21 mouse cellular contexts compared by ENCODE assay signal in genomic region chr3:95863578-95863977, GRCm38 (mm10). TPM values are rescaled to one million over a fixed set of nuclear protein-coding genes. Genes with fewer than 3 reads are reported as not detected.
A peak's percentile ranks its signal among the peaks of the same experiment; 100 is the strongest.
DNase-seq lines count a peak whose midpoint lies in the region; ATAC-seq and TF ChIP-seq lines count a peak whose summit lies in the region.
"Had no signal": no experiment of that assay in that cellular context is flagged by ENCODE, and none has a peak within 500 bp of the region (broad histone marks: within the 10 kb centered on the region; RNA-seq: fewer than 3 reads in every experiment).

No protein-coding gene starts in this region.

- TF ChIP-seq EP300 in ES-Bruce4 (IDR thresholded peaks at IDR 0.05; ENCODE audit: insufficient read depth, low read depth, low read length): no peak

- ATAC-seq in granulocyte monocyte progenitor cell, adult 5-6 weeks (replicated peaks; ENCODE audit: poor library complexity, severe bottlenecking): no peak
- ATAC-seq: forebrain, embryonic 14.5 days; forebrain, embryonic 16.5 days; Patski had no signal

- peak; percentile 37 for TF ChIP-seq POLR2A in ES-Bruce4 (IDR thresholded peaks at IDR 0.05; ENCODE audit: insufficient read depth, low read length)

- H3K36me3 ChIP-seq in E14TG2a.4 (ENCODE audit: insufficient read depth, low read length) (peaks cover 25% of the 10 kb centered on the region), ES-Bruce4 (ENCODE audit: control insufficient read depth, insufficient read depth, low read length, poor library complexity, severe bottlenecking) (no peaks in the 10 kb centered on the region)

- peak overlapping the region; percentile 25; the same call in 1 of the 2 replicates for H3K9ac ChIP-seq in ES-Bruce4 (ENCODE audit: low read depth, poor library complexity, severe bottlenecking)
- H3K9ac ChIP-seq: embryonic facial prominence, embryonic 12.5 days had no signal

- H3K27me3 ChIP-seq in E14TG2a.4 (ENCODE audit: insufficient read depth, low read length) (no peaks in the 10 kb centered on the region), ES-Bruce4 (ENCODE audit: control insufficient read depth, insufficient read depth, low read length, poor library complexity, severe bottlenecking) (no peaks in the 10 kb centered on the region)
- H3K27me3 ChIP-seq: embryonic facial prominence, embryonic 12.5 days; Patski had no signal

- DNase-seq in heart, adult 11 months: peak; percentile 93
- DNase-seq in heart, adult 8-10 months (ENCODE audit: low spot score): no peak
- peak; percentile 47 for DNase-seq in R1 (ENCODE audit: low read depth, low spot score)
- DNase-seq in cerebellum, postnatal 14 days: no peak
- DNase-seq: adrenal gland, adult 2 months; adrenal gland, postnatal 10 days; adrenal gland, postnatal 25 days; cerebellum, adult 11 months; cerebellum, adult 18-20 months; cerebellum, adult 8-10 months; cerebellum, adult 9-11 months; cerebellum, postnatal 25 days had no signal

- H3K4me3 ChIP-seq in E14TG2a.4 (replicated peaks; ENCODE audit: low read length) (0 out of 2 replicates have a peak overlapping the region, but pooled peaks have one; percentile 1), ES-Bruce4 (ENCODE audit: low read depth, low read length) (peak overlapping the region; percentile 49)
- H3K4me3 ChIP-seq: embryonic facial prominence, embryonic 10.5 days; embryonic facial prominence, embryonic 12.5 days had no signal

- H3K27ac ChIP-seq in ES-Bruce4 (ENCODE audit: insufficient read depth, low read length): peak overlapping the region; percentile 75
- H3K27ac ChIP-seq: embryonic facial prominence, embryonic 10.5 days; embryonic facial prominence, embryonic 12.5 days had no signal

- H3K9me3 ChIP-seq in E14TG2a.4 (ENCODE audit: low read length) (no peaks in the 10 kb centered on the region), ES-Bruce4 (replicated peaks; ENCODE audit: control insufficient read depth, insufficient read depth, low read length, poor library complexity, severe bottlenecking) (no peaks in the 10 kb centered on the region)
- H3K9me3 ChIP-seq: embryonic facial prominence, embryonic 10.5 days; embryonic facial prominence, embryonic 12.5 days; G1E had no signal

- H3K4me1 ChIP-seq in E14TG2a.4 (replicated peaks; ENCODE audit: low read depth, low read length) (peaks cover 65% of the 10 kb centered on the region), ES-Bruce4 (ENCODE audit: control insufficient read depth, insufficient read depth, low read length) (peaks cover 4% of the 10 kb centered on the region)
- H3K4me1 ChIP-seq: embryonic facial prominence, embryonic 10.5 days; embryonic facial prominence, embryonic 12.5 days had no signal

- TF ChIP-seq CTCF in E14TG2a.4 (conservative IDR thresholded peaks at IDR 0.05; ENCODE audit: low read length): no peak
- no peak for TF ChIP-seq CTCF in ES-Bruce4 (IDR thresholded peaks at IDR 0.05; ENCODE audit: low read depth, low read length)

RNA-seq across cellular contexts. Expression of gene Mrps21, which starts 7.7 kb away (rescaled TPM):
- total RNA-seq in heart, adult 8-10 months (2022): 100 to 1,000 TPM; 312 to 354 (median 350) TPM
- polyA plus RNA-seq in ES-Bruce4 (2011; ENCODE audit: insufficient read depth, insufficient read length, low read depth, missing spikeins): 142 and 163 TPM in 2 replicates
- total RNA-seq in granulocyte monocyte progenitor cell, adult 5-6 weeks (2014; fragmentation: Nextera tagmentation): 186 and 187 TPM in 2 replicates
- 342 and 431 TPM in 2 replicates for total RNA-seq in granulocyte monocyte progenitor cell, adult 5-6 weeks (2017)

RNA-seq across cellular contexts. Expression of gene Prpf3, which starts 7.9 kb away (rescaled TPM):
- total RNA-seq in heart, adult 8-10 months (2022): 10 to 100 TPM; 13.9 to 22.5 (median 21.3) TPM
- polyA plus RNA-seq in ES-Bruce4 (2011; ENCODE audit: insufficient read depth, insufficient read length, low read depth, missing spikeins): 92.4 and 100 TPM in 2 replicates
- 49.6 and 60.8 TPM in 2 replicates for total RNA-seq in granulocyte monocyte progenitor cell, adult 5-6 weeks (2014; fragmentation: Nextera tagmentation)
- total RNA-seq in granulocyte monocyte progenitor cell, adult 5-6 weeks (2017): 35.9 and 45.7 TPM in 2 replicates

RNA-seq across cellular contexts. Expression of gene Ciart, which starts 18.5 kb away (rescaled TPM):
- 10 to 100 TPM; 12.0 to 58.8 (median 26.9) TPM for total RNA-seq in heart, adult 8-10 months (2022)
- 5.9 and 7.6 TPM in 2 replicates for polyA plus RNA-seq in ES-Bruce4 (2011; ENCODE audit: insufficient read depth, insufficient read length, low read depth, missing spikeins)
- 2.6 and 4.6 TPM in 2 replicates for total RNA-seq in granulocyte monocyte progenitor cell, adult 5-6 weeks (2014; fragmentation: Nextera tagmentation)
- 0.90 and 4.0 TPM in 2 replicates for total RNA-seq in granulocyte monocyte progenitor cell, adult 5-6 weeks (2017)

RNA-seq across cellular contexts. Expression of gene BC028528, which starts 28.2 kb away (rescaled TPM):
- total RNA-seq in heart, adult 8-10 months (2022): 10 to 100 TPM in 2 of 4 experiments, 1 to 10 TPM in 2; 6.3 to 12.0 (median 8.4) TPM
- polyA plus RNA-seq in ES-Bruce4 (2011; ENCODE audit: insufficient read depth, insufficient read length, low read depth, missing spikeins): 3.6 and 5.4 TPM in 2 replicates
- 36.7 and 51.1 TPM in 2 replicates for total RNA-seq in granulocyte monocyte progenitor cell, adult 5-6 weeks (2014; fragmentation: Nextera tagmentation)
- 57.2 and 65.2 TPM in 2 replicates for total RNA-seq in granulocyte monocyte progenitor cell, adult 5-6 weeks (2017)
- polyA plus RNA-seq: G1E had no signal

RNA-seq across cellular contexts. Expression of gene Aph1a, which starts 30.2 kb away (rescaled TPM):
- total RNA-seq in heart, adult 8-10 months (2022): 100 to 1,000 TPM; 102 to 115 (median 107) TPM
- 44.3 and 48.3 TPM in 2 replicates for polyA plus RNA-seq in ES-Bruce4 (2011; ENCODE audit: insufficient read depth, insufficient read length, low read depth, missing spikeins)
- total RNA-seq in granulocyte monocyte progenitor cell, adult 5-6 weeks (2014; fragmentation: Nextera tagmentation): 67.0 and 69.0 TPM in 2 replicates
- total RNA-seq in granulocyte monocyte progenitor cell, adult 5-6 weeks (2017): 31.8 and 42.8 TPM in 2 replicates

Comparison
In these comparisons a context has a peak if more than half of its experiments do, and no peak if none do; other contexts are left out.
1. DNase-seq: peak in heart, adult 11 months (single experiment) and R1 (single experiment); none in heart, adult 8-10 months (single experiment) and cerebellum, postnatal 14 days (0 of 2).